Mouse (Mus musculus) heart, embryonic 16.5 days (tissue): ENCODE measurements at regions not wholly inside any gene's neighbourhood (a gene's known extent, or its start where the extent isn't known, plus 50 kb on each side); places are given as distances from the start of the nearest gene placed in this dataset.

Experiments
- ATAC-seq: fragments of 200-750 bp; cut with Nextera tagmentation; replicated peaks from 2 replicates; pipeline ENCODE4 v1.8.0; 2017; ENCODE audit warnings: moderate number of reproducible peaks; ENCODE audit not compliant: insufficient read depth, low FRiP score; ENCODE audit errors: extremely low read depth
- H3K27ac ChIP-seq: fragments of 300-500 bp; sonication (generic); 2 replicates; pipeline ENCODE4 v1.5.1; 2014; ENCODE audit warnings: mild to moderate bottlenecking, low read length, control low read depth, moderate library complexity
- H3K27me3 ChIP-seq: fragments of 300-500 bp; sonication (generic); 2 replicates; pipeline ENCODE4 v1.6.1; 2014; ENCODE audit warnings: low read length, mixed read lengths; ENCODE audit not compliant: control insufficient read depth, insufficient read depth
- H3K36me3 ChIP-seq: fragments of 300-500 bp; sonication (generic); 2 replicates; pipeline ENCODE4 v1.6.1; 2014; ENCODE audit not compliant: control insufficient read depth, insufficient read depth
- H3K4me1 ChIP-seq: fragments of 300-500 bp; sonication (generic); 2 replicates; pipeline ENCODE4 v1.6.1; 2014; ENCODE audit warnings: low read length, mixed read lengths; ENCODE audit not compliant: control insufficient read depth, insufficient read depth
- H3K4me2 ChIP-seq: fragments of 300-500 bp; sonication (generic); 2 replicates; pipeline ENCODE4 v1.6.1; 2014; ENCODE audit warnings: low read depth, mild to moderate bottlenecking, control low read depth, low read length
- H3K4me3 ChIP-seq: fragments of 300-500 bp; sonication (generic); 2 replicates; pipeline ENCODE4 v1.5.1; 2014; ENCODE audit warnings: mild to moderate bottlenecking, control low read depth, low read length
- H3K9ac ChIP-seq: fragments of 300-500 bp; sonication (generic); 2 replicates; pipeline ENCODE4 v1.6.1; 2014; ENCODE audit warnings: low read length, control low read depth
- H3K9me3 ChIP-seq: fragments of 300-500 bp; sonication (generic); replicated peaks from 2 replicates; pipeline ENCODE4 v1.6.1; 2016; ENCODE audit warnings: low read length; ENCODE audit not compliant: control insufficient read depth
- WGBS: fragments of 180-500 bp; shearing (Covaris S2); extraction: QIAGEN DNeasy Blood & Tissue Kit; methylation state at CpG from one replicate; pipeline ENCODE4 v1.1.7; 2014; 5-methylcytosine and 5-hydroxymethylcytosine counted together

- H3K9ac ChIP-seq = no peak overlapping the region
- no peaks in the 10 kb centered on the region for H3K27me3 ChIP-seq
- ATAC-seq = no peak
- H3K9me3 ChIP-seq = no peaks in the 10 kb centered on the region
- no peak overlapping the region for H3K4me2 ChIP-seq
- H3K27ac ChIP-seq = no peak overlapping the region
- no peaks in the 10 kb centered on the region for H3K4me1 ChIP-seq
- WGBS = 54% methylated on average over 2 of the region's 2 CpGs
- no peaks in the 10 kb centered on the region for H3K36me3 ChIP-seq
- H3K4me3 ChIP-seq = no peak overlapping the region
Measured at GRCm38 (mm10) chr13:31720731-31721130, 85.7 kb upstream of the Foxc1 start.

- H3K9ac ChIP-seq = no peak overlapping the region
- no peaks in the 10 kb centered on the region for H3K27me3 ChIP-seq
- H3K36me3 ChIP-seq = no peaks in the 10 kb centered on the region
- no peaks in the 10 kb centered on the region for H3K4me1 ChIP-seq
- WGBS = 83% methylated on average over 2 of the region's 2 CpGs
- H3K4me3 ChIP-seq = no peak overlapping the region
- H3K9me3 ChIP-seq = no peaks in the 10 kb centered on the region
- no peak overlapping the region for H3K27ac ChIP-seq
- no peak overlapping the region for H3K4me2 ChIP-seq
- no peak for ATAC-seq
Measured at GRCm38 (mm10) chr13:31728862-31729261, 77.6 kb upstream of the Foxc1 start.

GRCm38 (mm10) chr13:31746276-31746675 lies 60.2 kb upstream of the Foxc1 start:
- H3K4me1 ChIP-seq = no peaks in the 10 kb centered on the region
- no peaks in the 10 kb centered on the region for H3K36me3 ChIP-seq
- H3K4me2 ChIP-seq = no peak overlapping the region
- H3K9ac ChIP-seq = no peak overlapping the region
- no peak overlapping the region for H3K4me3 ChIP-seq
- 85% methylated on average over 1 of the region's 1 CpGs for WGBS
- no peak for ATAC-seq
- H3K27ac ChIP-seq = no peak overlapping the region
- 0 out of 2 replicates have a peak, but pooled peaks cover 3% of the 10 kb centered on the region for H3K9me3 ChIP-seq
- H3K27me3 ChIP-seq = no peaks in the 10 kb centered on the region
